Mouse (Mus musculus) forebrain, embryonic 11.5 days (tissue): Measurements from ENCODE around the gene D630036H23Rik. TPM values are rescaled to one million over a fixed set of nuclear protein-coding genes. Genes with fewer than 3 reads are reported as not detected.
"Not testable (repeated sequence)": the region's sequence is repeated elsewhere in the genome, so short reads cannot be mapped to it uniquely, and the experiment has no call there.

Experiments used
- ATAC-seq: fragments of 200-750 bp; cut with Nextera tagmentation; replicated peaks from 2 replicates; pipeline ENCODE4 v1.8.0; 2017; ENCODE audit warnings: moderate TSS enrichment; ENCODE audit not compliant: low FRiP score
- DNase-seq: peaks from one replicate; pipeline ENCODE4 v3.0.0-alpha.2; 2017; ENCODE audit warnings: low spot score
- H3K27ac ChIP-seq: fragments of 300-500 bp; sonication (generic); 2 replicates; pipeline ENCODE4 v1.5.1; 2014; ENCODE audit warnings: low read depth, low read length
- H3K27me3 ChIP-seq: fragments of 300-500 bp; sonication (generic); 2 replicates; pipeline ENCODE4 v1.6.1; 2014; ENCODE audit warnings: mild to moderate bottlenecking, low read length, mixed read lengths; ENCODE audit not compliant: control insufficient read depth, insufficient read depth
- H3K36me3 ChIP-seq: fragments of 300-500 bp; sonication (generic); 2 replicates; pipeline ENCODE4 v1.6.1; 2014; ENCODE audit warnings: mild to moderate bottlenecking, low read length, moderate library complexity, mixed read lengths; ENCODE audit not compliant: control insufficient read depth, insufficient read depth
- H3K4me1 ChIP-seq: fragments of 300-500 bp; sonication (generic); replicated peaks from 2 replicates; pipeline ENCODE4 v1.6.1; 2014; ENCODE audit warnings: low read length, mixed read lengths; ENCODE audit not compliant: control insufficient read depth, insufficient read depth
- H3K4me2 ChIP-seq: fragments of 300-500 bp; sonication (generic); 2 replicates; pipeline ENCODE4 v1.6.1; 2014; ENCODE audit warnings: low read depth, mild to moderate bottlenecking, low read length, moderate library complexity, mixed read lengths; ENCODE audit not compliant: severe bottlenecking
- H3K4me3 ChIP-seq: fragments of 300-500 bp; sonication (generic); 2 replicates; pipeline ENCODE4 v1.5.1; 2014; ENCODE audit warnings: low read depth, low read length
- H3K9ac ChIP-seq: fragments of 300-500 bp; sonication (generic); 2 replicates; pipeline ENCODE4 v1.6.1; 2014; ENCODE audit warnings: low read length
- H3K9me3 ChIP-seq: fragments of 300-500 bp; sonication (generic); 2 replicates; pipeline ENCODE4 v1.6.1; 2016; ENCODE audit warnings: low read length, mixed read lengths; ENCODE audit not compliant: control insufficient read depth
- WGBS: fragments of 180-500 bp; shearing (Covaris S2); extraction: QIAGEN DNeasy Blood & Tissue Kit; methylation state at CpG from one replicate; pipeline ENCODE4 v1.1.7; 2014; 5-methylcytosine and 5-hydroxymethylcytosine counted together
- polyA plus RNA-seq: library from polyadenylated mRNA; unstranded; fragments of >200 nt; fragmentation: Nextera tagmentation; extraction: Ambion mirVana; gene quantifications from 2 replicates; pipeline ENCODE4 v1.2.1, GENCODE M21; 2014

The D630036H23Rik gene
- polyA plus RNA-seq, 1 experiment from 2014 or later = 1.4 TPM

DNA sequence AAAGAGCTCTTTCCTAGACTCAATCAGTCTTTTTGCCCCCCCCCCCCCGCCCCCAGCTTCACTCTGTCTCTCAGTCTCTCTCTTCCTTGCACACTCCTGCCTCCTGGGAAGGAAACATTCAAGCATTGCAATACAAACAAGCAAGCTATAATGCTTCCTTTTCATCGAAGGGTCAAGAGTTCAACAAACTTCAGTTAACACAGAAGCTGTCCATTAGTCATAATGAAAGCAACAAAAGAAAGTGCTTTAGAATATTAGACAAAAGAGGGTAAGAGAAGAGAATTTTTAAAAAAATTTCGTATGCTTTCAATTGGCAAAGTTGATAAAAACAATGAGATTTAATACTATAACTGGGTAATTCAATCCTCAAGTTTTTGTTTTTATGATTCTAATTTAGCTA is 1.7 kb downstream of the D630036H23Rik start:
- Histone ChIP-seq H3K4me3 (no peak overlapping the region), H3K27me3 (no peaks in the 10 kb centered on the region), H3K9me3 (no peaks in the 10 kb centered on the region), H3K9ac (no peak overlapping the region), H3K4me1 (peaks cover 4% of the 10 kb centered on the region; the same call in 1 of the 2 replicates), H3K4me2 (no peak overlapping the region), H3K36me3 (no peaks in the 10 kb centered on the region), H3K27ac (no peak overlapping the region)
- no peak for ATAC-seq
- no peak for DNase-seq
- WGBS = 28% methylated on average over 3 of the region's 3 CpGs

GRCm38 (mm10) chr12:36376391-36376790 is 5.6 kb downstream of the D630036H23Rik start:
- H3K36me3 ChIP-seq, H3K4me3 ChIP-seq, H3K9me3 ChIP-seq, H3K9ac ChIP-seq, H3K27ac ChIP-seq, H3K27me3 ChIP-seq, H3K4me2 ChIP-seq, H3K4me1 ChIP-seq, DNase-seq, ATAC-seq: not testable (repeated sequence)
- WGBS = 90% methylated on average over 3 of the region's 4 CpGs

DNA sequence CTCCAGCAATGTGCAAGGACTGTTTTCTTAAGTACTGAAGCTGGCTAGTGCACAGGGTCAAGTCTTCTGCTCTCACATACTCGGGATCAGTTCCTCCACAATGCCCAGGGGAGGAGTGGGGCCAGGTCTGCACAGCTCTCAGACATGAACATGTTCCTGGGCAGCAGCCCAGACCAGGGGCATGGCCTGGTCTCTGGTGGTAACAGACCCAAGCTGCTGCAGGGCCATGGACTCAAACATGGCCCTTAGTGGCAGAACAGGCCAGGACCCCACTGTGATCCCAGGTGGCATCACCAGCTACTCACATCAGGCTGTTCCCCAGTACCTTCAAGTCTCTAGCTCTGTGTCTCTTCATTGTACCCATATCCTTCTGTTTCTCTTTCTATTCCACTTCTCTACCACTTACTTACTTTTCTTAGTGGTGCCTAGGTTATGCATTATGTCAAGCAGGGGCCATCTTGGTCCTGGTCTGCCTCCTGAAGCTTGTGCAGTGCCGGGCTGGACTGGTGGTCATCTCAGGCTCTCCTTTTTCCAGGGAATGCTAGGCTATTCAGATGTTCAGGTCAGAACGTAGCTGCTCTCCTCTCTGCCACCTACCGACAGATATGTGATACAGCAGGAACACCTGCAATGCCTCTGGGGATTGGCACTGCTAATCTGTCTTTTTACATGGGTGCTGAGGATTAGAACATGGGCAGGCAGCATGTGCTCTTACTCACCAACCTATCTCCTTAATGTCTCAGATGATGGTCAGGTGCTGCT is 8.6 kb downstream of the D630036H23Rik start:
- Histone ChIP-seq H3K27ac (no peak overlapping the region), H3K27me3 (no peaks in the 10 kb centered on the region), H3K9me3 (no peaks in the 10 kb centered on the region), H3K36me3 (no peaks in the 10 kb centered on the region), H3K4me3 (no peak overlapping the region), H3K4me1 (no peaks in the 10 kb centered on the region), H3K4me2 (no peak overlapping the region), H3K9ac (no peak overlapping the region)
- WGBS = 52% methylated on average over 4 of the region's 4 CpGs
- ATAC-seq = 0 out of 2 replicates have a peak, but pooled peaks have one; percentile 21
- no peak for DNase-seq

DNA sequence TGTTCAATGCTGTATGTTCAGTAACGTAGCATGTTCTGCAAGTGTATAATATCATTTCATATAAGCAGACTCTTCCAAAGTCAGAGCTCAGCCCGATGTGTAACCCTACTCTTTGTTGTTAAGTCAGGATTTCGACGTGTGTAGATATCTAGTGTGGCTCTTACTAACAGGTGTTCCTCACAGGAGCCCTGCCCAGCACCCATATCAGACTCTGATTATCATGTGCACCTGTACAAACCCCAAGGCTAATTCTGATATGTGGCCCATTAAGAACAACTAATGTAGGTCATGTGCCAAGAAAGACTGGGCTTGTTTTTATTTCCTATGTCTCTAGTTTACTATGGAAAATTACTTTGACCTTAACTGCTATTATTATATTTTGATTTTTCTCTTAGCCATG is 18.0 kb downstream of the D630036H23Rik start:
- ATAC-seq = no peak
- Histone ChIP-seq H3K4me1 (no peaks in the 10 kb centered on the region), H3K27ac (no peak overlapping the region), H3K9ac (no peak overlapping the region), H3K27me3 (no peaks in the 10 kb centered on the region), H3K4me2 (no peak overlapping the region), H3K36me3 (no peaks in the 10 kb centered on the region), H3K4me3 (no peak overlapping the region), H3K9me3 (no peaks in the 10 kb centered on the region)
- DNase-seq = no peak
- 88% methylated on average over 4 of the region's 4 CpGs for WGBS

- Histone ChIP-seq H3K4me3 (no peak overlapping the region), H3K4me2 (no peak overlapping the region), H3K9me3 (no peaks in the 10 kb centered on the region), H3K27me3 (no peaks in the 10 kb centered on the region), H3K4me1 (no peaks in the 10 kb centered on the region), H3K9ac (no peak overlapping the region), H3K27ac (no peak overlapping the region), H3K36me3 (no peaks in the 10 kb centered on the region)
- WGBS = 92% methylated on average over 5 of the region's 5 CpGs
- ATAC-seq (no peak), DNase-seq (no peak)
Observed at GRCm38 (mm10) chr12:36360693-36361092, 21.3 kb downstream of the D630036H23Rik start.

GRCm38 (mm10) chr12:36360064-36360463 is 21.9 kb downstream of the D630036H23Rik start:
- ATAC-seq (no peak), DNase-seq (no peak)
- Histone ChIP-seq H3K36me3 (no peaks in the 10 kb centered on the region), H3K27me3 (no peaks in the 10 kb centered on the region), H3K4me1 (no peaks in the 10 kb centered on the region), H3K9ac (no peak overlapping the region), H3K9me3 (no peaks in the 10 kb centered on the region), H3K4me2 (no peak overlapping the region), H3K4me3 (no peak overlapping the region), H3K27ac (no peak overlapping the region)
- WGBS = 90% methylated on average over 3 of the region's 3 CpGs

- Histone ChIP-seq H3K4me3 (no peak overlapping the region), H3K9ac (no peak overlapping the region), H3K27ac (no peak overlapping the region), H3K4me2 (no peak overlapping the region), H3K27me3 (no peaks in the 10 kb centered on the region), H3K4me1 (no peaks in the 10 kb centered on the region), H3K9me3 (no peaks in the 10 kb centered on the region), H3K36me3 (no peaks in the 10 kb centered on the region)
- DNase-seq (no peak), ATAC-seq (no peak)
- WGBS = 58% methylated on average over 4 of the region's 4 CpGs
Observed at GRCm38 (mm10) chr12:36344131-36344530, 37.9 kb downstream of the D630036H23Rik start.

DNA sequence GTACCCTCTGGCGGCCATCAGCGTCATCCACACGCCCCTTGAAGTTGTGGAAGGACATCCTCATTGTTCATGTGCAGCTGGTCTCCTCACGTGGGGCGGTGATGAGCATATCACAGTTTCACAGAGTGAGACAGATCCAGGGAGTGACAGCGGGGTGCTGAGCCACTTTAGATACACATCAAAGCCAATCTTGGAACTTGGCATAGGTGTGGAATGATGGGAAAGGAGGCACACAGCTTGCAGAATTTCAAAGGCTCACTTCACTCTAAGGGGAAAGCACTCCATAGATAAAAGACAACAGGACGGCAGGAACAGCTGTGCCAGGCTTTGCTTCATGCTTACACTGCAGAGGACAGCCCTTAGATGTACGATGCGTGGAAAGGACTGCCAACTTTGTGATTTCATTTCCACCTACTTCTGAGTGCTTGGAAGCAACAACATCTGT is 48.1 kb downstream of the D630036H23Rik start:
- Histone ChIP-seq H3K27me3 (no peaks in the 10 kb centered on the region), H3K4me2 (no peak overlapping the region), H3K36me3 (no peaks in the 10 kb centered on the region), H3K4me1 (no peaks in the 10 kb centered on the region), H3K27ac (no peak overlapping the region), H3K9ac (no peak overlapping the region), H3K4me3 (no peak overlapping the region), H3K9me3 (no peaks in the 10 kb centered on the region)
- ATAC-seq (no peak), DNase-seq (no peak)
- WGBS = 87% methylated on average over 9 of the region's 9 CpGs

DNA sequence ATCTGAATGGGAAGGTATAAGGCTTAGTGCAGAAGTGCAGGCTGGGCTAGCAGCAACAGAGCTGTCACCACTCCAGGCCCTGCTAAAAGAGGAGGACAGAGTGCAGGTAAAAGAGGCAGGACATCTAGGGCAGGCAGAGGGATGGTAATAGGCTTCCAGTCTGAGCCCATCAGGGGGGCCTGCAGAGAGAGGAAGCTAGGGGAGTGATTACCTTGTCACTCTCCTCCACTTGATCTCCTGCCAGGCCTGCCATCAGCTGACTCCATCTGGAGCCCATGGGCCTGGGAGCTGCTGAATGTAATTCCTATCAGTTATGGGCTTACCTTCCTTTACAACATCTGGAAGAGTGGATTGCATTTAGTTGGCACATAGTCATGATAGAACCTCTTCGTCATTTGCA is 49.3 kb downstream of the D630036H23Rik start:
- whole genome bisulfite sequencing = 100% methylated on average over 1 of the region's 1 CpGs

More for the DNA sequence above, 49.3 kb downstream of the D630036H23Rik start:
- no peak for DNase-seq
- H3K27me3 ChIP-seq = no peaks in the 10 kb centered on the region
- H3K9me3 ChIP-seq = no peaks in the 10 kb centered on the region
- no peak overlapping the region for H3K4me2 ChIP-seq
- no peak overlapping the region for H3K4me3 ChIP-seq
- no peak for ATAC-seq
- H3K36me3 ChIP-seq = no peaks in the 10 kb centered on the region
- H3K9ac ChIP-seq = no peak overlapping the region
- no peak overlapping the region for H3K27ac ChIP-seq
- no peaks in the 10 kb centered on the region for H3K4me1 ChIP-seq
